Mouse (Mus musculus): ENCODE results near the gene Slc7a6.
A peak's percentile ranks its signal among the peaks of the same experiment; 100 is the strongest.

The Slc7a6 gene

GRCm38 (mm10) chr8:106168356-106169016, at the start of gene Slc7a6:
TSS of gene Slc7a6 (plus strand) at chr8:106168857.
- DNase-seq: peak; percentile 88

- DNase-seq: no peak
Measured at GRCm38 (mm10) chr8:106123443-106123842, 45.2 kb upstream of the Slc7a6 start.

GRCm38 (mm10) chr8:106126055-106126454, 42.6 kb upstream of the Slc7a6 start:
- no peak for DNase-seq

GRCm38 (mm10) chr8:106127054-106127453, 41.6 kb upstream of the Slc7a6 start:
- no peak for DNase-seq

GRCm38 (mm10) chr8:106127882-106128410, 40.7 kb upstream of the Slc7a6 start:
- no peak for DNase-seq

GRCm38 (mm10) chr8:106129232-106129930, 39.3 kb upstream of the Slc7a6 start:
- no peak for DNase-seq

- no peak for DNase-seq
Measured at GRCm38 (mm10) chr8:106129997-106130396, 38.7 kb upstream of the Slc7a6 start.

- no peak for DNase-seq
Measured at GRCm38 (mm10) chr8:106130505-106130904, 38.2 kb upstream of the Slc7a6 start.

GRCm38 (mm10) chr8:106131021-106131420, 37.6 kb upstream of the Slc7a6 start:
- no peak for DNase-seq

- DNase-seq: no peak
Measured at GRCm38 (mm10) chr8:106131488-106132222, 37.0 kb upstream of the Slc7a6 start.

GRCm38 (mm10) chr8:106132356-106132755, 36.3 kb upstream of the Slc7a6 start:
- no peak for DNase-seq

GRCm38 (mm10) chr8:106133526-106133925, 35.1 kb upstream of the Slc7a6 start:
- no peak for DNase-seq

GRCm38 (mm10) chr8:106133946-106134345, 34.7 kb upstream of the Slc7a6 start:
- DNase-seq: no peak

GRCm38 (mm10) chr8:106134751-106135571, 33.7 kb upstream of the Slc7a6 start:
- DNase-seq: peak; percentile 87

- peak; percentile 35 for DNase-seq
Measured at GRCm38 (mm10) chr8:106135672-106136071, 33.0 kb upstream of the Slc7a6 start.

- peak; percentile 78 for DNase-seq
Measured at GRCm38 (mm10) chr8:106136156-106137130, 32.2 kb upstream of the Slc7a6 start, which contains the start of gene Esrp2. TSS of gene Esrp2 (minus strand) at chr8:106136974.

GRCm38 (mm10) chr8:106137218-106137905, 31.3 kb upstream of the Slc7a6 start:
- peak; percentile 43 for DNase-seq

GRCm38 (mm10) chr8:106137906-106138477, 30.7 kb upstream of the Slc7a6 start:
- DNase-seq: peak; percentile 79

- DNase-seq: no peak
Measured at GRCm38 (mm10) chr8:106138616-106139015, 30.0 kb upstream of the Slc7a6 start.

- DNase-seq: no peak
Measured at GRCm38 (mm10) chr8:106140191-106140590, 28.5 kb upstream of the Slc7a6 start.

Measured in lung, postnatal 14 days (tissue).